Mouse (Mus musculus) CH12.LX (cell line): ENCODE results near the gene Pigo. TPM values are rescaled to one million over a fixed set of nuclear protein-coding genes. Genes with fewer than 3 reads are reported as not detected.
"Not testable (repeated sequence)": the region's sequence is repeated elsewhere in the genome, so short reads cannot be mapped to it uniquely, and the experiment has no call there.

Experiments used
- DNase-seq: peaks from one replicate; pipeline ENCODE4 v3.0.0-alpha.2; 2013; ENCODE audit errors: extremely low read depth
- H3K27ac ChIP-seq: 2 replicates; pipeline ENCODE4 v1.5.1; 2012; ENCODE audit warnings: low read depth, mild to moderate bottlenecking, control low read depth, moderate library complexity; ENCODE audit not compliant: insufficient read depth
- H3K27me3 ChIP-seq: replicated peaks from 2 replicates; pipeline ENCODE3; 2012; ENCODE audit warnings: inconsistent platforms
- H3K36me3 ChIP-seq, 2 experiments: replicated peaks in 1 of 2; 2 replicates each; pipeline versions ENCODE3 to v1.6.1; 2012; ENCODE audit warnings: inconsistent platforms in 1 of 2, low read length in 1 of 2, mild to moderate bottlenecking in 1 of 2, mixed read lengths in 1 of 2, moderate library complexity in 1 of 2; ENCODE audit not compliant: control insufficient read depth in 1 of 2, insufficient read depth in 1 of 2
- H3K4me1 ChIP-seq, 2 experiments: 2 replicates each; pipeline ENCODE4 v1.6.1; 2012; ENCODE audit warnings: inconsistent platforms in 1 of 2, moderate library complexity in 1 of 2; ENCODE audit not compliant: insufficient read depth in 2 of 2, control insufficient read depth in 1 of 2
- H3K4me2 ChIP-seq: 2 replicates; pipeline ENCODE4 v1.6.1; 2012; ENCODE audit warnings: low read depth, mild to moderate bottlenecking, control low read depth; ENCODE audit not compliant: poor library complexity, insufficient read depth, severe bottlenecking
- H3K4me3 ChIP-seq, 3 experiments: fragments of 150-350 bp in 1 of 3; sonication (generic) in 1 of 3; replicated peaks in 1 of 3; 2 replicates each; pipeline versions ENCODE3 to v1.5.1; 2011 to 2012; ENCODE audit warnings: low read depth in 2 of 3, low read length in 2 of 3, mild to moderate bottlenecking in 2 of 3, moderate library complexity in 2 of 3, control low read depth in 1 of 3, improper control_type of control experiment in 1 of 3, inconsistent platforms in 1 of 3, mixed read lengths in 1 of 3; ENCODE audit not compliant: poor library complexity in 1 of 3
- H3K79me2 ChIP-seq: replicated peaks from 2 replicates; pipeline ENCODE4 v1.6.1; 2012; ENCODE audit warnings: mild to moderate bottlenecking, moderate library complexity; ENCODE audit not compliant: control insufficient read depth, poor library complexity, insufficient read depth, severe bottlenecking; ENCODE audit errors: extremely low read depth
- H3K9ac ChIP-seq: 2 replicates; pipeline ENCODE4 v1.6.1; 2012; ENCODE audit warnings: low read depth, mild to moderate bottlenecking, control low read depth, moderate library complexity; ENCODE audit not compliant: insufficient read depth
- H3K9me3 ChIP-seq: replicated peaks from 2 replicates; pipeline ENCODE3; 2012; ENCODE audit warnings: low read length, inconsistent platforms, mixed read lengths
- CHD2 ChIP-seq: IDR thresholded peaks from 2 replicates; pipeline ENCODE4 v1.6.1; 2011; ENCODE audit warnings: low read length, improper control_type of control experiment
- CTCF ChIP-seq, 2 experiments: IDR thresholded peaks in 1 of 2; conservative IDR thresholded peaks in 1 of 2; 2 replicates each; pipeline ENCODE4 v1.5.1; 2011 to 2012; ENCODE audit warnings: low read depth in 2 of 2, low read length in 2 of 2, improper control_type of control experiment in 1 of 2, inconsistent platforms in 1 of 2, mild to moderate bottlenecking in 1 of 2, moderate library complexity in 1 of 2
- ELF1 ChIP-seq: IDR thresholded peaks from 2 replicates; pipeline ENCODE4 v1.6.1; 2014; ENCODE audit warnings: low read depth, mild to moderate bottlenecking, inconsistent platforms, low read length, improper control_type of control experiment
- ETS1 ChIP-seq: conservative IDR thresholded peaks from 2 replicates; pipeline ENCODE4 v1.6.1; 2012; ENCODE audit warnings: low read depth, mild to moderate bottlenecking, inconsistent platforms, low read length, improper control_type of control experiment, moderate library complexity
- GABPA ChIP-seq: IDR thresholded peaks from 2 replicates; pipeline ENCODE4 v1.6.1; 2012; ENCODE audit warnings: low read depth, low read length, improper control_type of control experiment, inconsistent platforms; ENCODE audit not compliant: insufficient replicate concordance
- HCFC1 ChIP-seq: IDR thresholded peaks from 2 replicates; pipeline ENCODE4 v1.6.1; 2012; ENCODE audit warnings: low read depth, mild to moderate bottlenecking, inconsistent platforms, low read length, improper control_type of control experiment
- IRF4 ChIP-seq: IDR thresholded peaks from 2 replicates; pipeline ENCODE4 v1.6.1; 2014; ENCODE audit warnings: low read depth, mild to moderate bottlenecking, inconsistent platforms, low read length, improper control_type of control experiment
- JUN ChIP-seq: IDR thresholded peaks from 2 replicates; pipeline ENCODE4 v1.6.1; 2011; ENCODE audit warnings: low read depth, mild to moderate bottlenecking, low read length, improper control_type of control experiment, moderate library complexity; ENCODE audit not compliant: insufficient read depth
- KAT2A ChIP-seq: IDR thresholded peaks from 2 replicates; pipeline ENCODE4 v1.6.1; 2012; ENCODE audit warnings: low read length, improper control_type of control experiment, inconsistent platforms; ENCODE audit not compliant: insufficient replicate concordance
- MAX ChIP-seq: IDR thresholded peaks from 2 replicates; pipeline ENCODE4 v1.6.1; 2011; ENCODE audit warnings: low read length, improper control_type of control experiment
- MAZ ChIP-seq: IDR thresholded peaks from 2 replicates; pipeline ENCODE4 v1.6.1; 2012; ENCODE audit warnings: low read depth, mild to moderate bottlenecking, inconsistent platforms, low read length, improper control_type of control experiment, moderate library complexity
- MYC ChIP-seq: IDR thresholded peaks from 2 replicates; pipeline ENCODE4 v1.6.1; 2011; ENCODE audit warnings: low read depth, mild to moderate bottlenecking, improper control_type of control experiment, low read length
- NELFE ChIP-seq: IDR thresholded peaks from 2 replicates; pipeline ENCODE4 v1.6.1; 2011; ENCODE audit warnings: low read depth, low read length, improper control_type of control experiment
- NRF1 ChIP-seq: IDR thresholded peaks from 2 replicates; pipeline ENCODE4 v1.6.1; 2014; ENCODE audit warnings: low read depth, mild to moderate bottlenecking, inconsistent platforms, low read length, improper control_type of control experiment, moderate library complexity
- POLR2A ChIP-seq: IDR thresholded peaks from 2 replicates; pipeline ENCODE4 v1.6.1; 2011; ENCODE audit warnings: low read depth, mild to moderate bottlenecking, improper control_type of control experiment, low read length
- POLR2AphosphoS2 ChIP-seq: IDR thresholded peaks from 2 replicates; pipeline ENCODE4 v1.6.1; 2011; ENCODE audit warnings: low read depth, low read length, improper control_type of control experiment
- RAD21 ChIP-seq: IDR thresholded peaks from 2 replicates; pipeline ENCODE4 v1.6.1; 2011; ENCODE audit warnings: low read depth, mild to moderate bottlenecking, low read length, improper control_type of control experiment, moderate library complexity
- RCOR1 ChIP-seq: conservative IDR thresholded peaks from 2 replicates; pipeline ENCODE4 v1.6.1; 2012; ENCODE audit warnings: low read depth, mild to moderate bottlenecking, inconsistent platforms, low read length, improper control_type of control experiment
- SIN3A ChIP-seq: IDR thresholded peaks from 2 replicates; pipeline ENCODE4 v1.6.1; 2012; ENCODE audit warnings: low read length, improper control_type of control experiment, inconsistent platforms
- TBP ChIP-seq: conservative IDR thresholded peaks from 2 replicates; pipeline ENCODE4 v1.6.1; 2011; ENCODE audit warnings: low read depth, low read length, improper control_type of control experiment
- TCF12 ChIP-seq: IDR thresholded peaks from 2 replicates; pipeline ENCODE4 v1.6.1; 2014; ENCODE audit warnings: low read depth, mild to moderate bottlenecking, inconsistent platforms, low read length, improper control_type of control experiment
- USF1 ChIP-seq: IDR thresholded peaks from 2 replicates; pipeline ENCODE4 v1.6.1; 2014; ENCODE audit warnings: low read depth, mild to moderate bottlenecking, inconsistent platforms, low read length, improper control_type of control experiment
- USF2 ChIP-seq: conservative IDR thresholded peaks from 2 replicates; pipeline ENCODE4 v1.6.1; 2011; ENCODE audit warnings: low read depth, low read length, improper control_type of control experiment
- ZKSCAN1 ChIP-seq: IDR thresholded peaks from 2 replicates; pipeline ENCODE4 v1.6.1; 2012; ENCODE audit warnings: low read depth, inconsistent platforms, low read length, improper control_type of control experiment, borderline replicate concordance
- ZNF384 ChIP-seq: IDR thresholded peaks from 2 replicates; pipeline ENCODE4 v1.6.1; 2012; ENCODE audit warnings: low read depth, low read length, improper control_type of control experiment, inconsistent platforms
- dilution Hi-C: fragments of 300-500 bp; cut with MboI; formaldehyde crosslinking; loops from 2 replicates; pipeline ENCODE4 v1.14.3; 2020; ENCODE audit warnings: low sequenced_read_pairs; ENCODE audit not compliant: extremely low pct_unique_long_range_greater_than_20kb, extremely low pct_ligation_motif_present
- in situ Hi-C: fragments of 300-500 bp; cut with MboI; formaldehyde crosslinking; loops from 3 replicates; pipeline ENCODE4 v1.14.3; 2019; ENCODE audit warnings: low sequenced_read_pairs, low pct_ligation_motif_present, low pct_unique_long_range_greater_than_20kb, mixed read lengths
- polyA plus RNA-seq: library from polyadenylated mRNA; unstranded; fragments of >175 nt; gene quantifications from 2 replicates; pipeline ENCODE4 v1.2.1, GENCODE M21; 2012; ENCODE audit warnings: low read depth; ENCODE audit not compliant: insufficient read length
- total RNA-seq, 2 experiments: library from RNA; depleted of rRNA; stranded (reverse); fragments of 300-350 nt in 1 of 2; fragments of >200 nt in 1 of 2; gene quantifications; 2 replicates each; pipeline ENCODE4 v1.2.3; 2012 to 2014

Pigo gene
- total and polyA plus RNA-seq, 3 experiments = 8.0 to 19.4 (median 18.7) TPM

GRCm38 (mm10) chr4:43000141-43000986 is 25.3 kb downstream of the Pigo start, which contains the start of gene Vcp:
Gene Vcp (minus strand): TSS chr4:43000507.
- peaks cover 43% of the 10 kb centered on the region for H3K79me2 ChIP-seq
- H3K36me3 ChIP-seq = peaks cover 16 to 55% of the 10 kb centered on the region in 2 experiments

DNA sequence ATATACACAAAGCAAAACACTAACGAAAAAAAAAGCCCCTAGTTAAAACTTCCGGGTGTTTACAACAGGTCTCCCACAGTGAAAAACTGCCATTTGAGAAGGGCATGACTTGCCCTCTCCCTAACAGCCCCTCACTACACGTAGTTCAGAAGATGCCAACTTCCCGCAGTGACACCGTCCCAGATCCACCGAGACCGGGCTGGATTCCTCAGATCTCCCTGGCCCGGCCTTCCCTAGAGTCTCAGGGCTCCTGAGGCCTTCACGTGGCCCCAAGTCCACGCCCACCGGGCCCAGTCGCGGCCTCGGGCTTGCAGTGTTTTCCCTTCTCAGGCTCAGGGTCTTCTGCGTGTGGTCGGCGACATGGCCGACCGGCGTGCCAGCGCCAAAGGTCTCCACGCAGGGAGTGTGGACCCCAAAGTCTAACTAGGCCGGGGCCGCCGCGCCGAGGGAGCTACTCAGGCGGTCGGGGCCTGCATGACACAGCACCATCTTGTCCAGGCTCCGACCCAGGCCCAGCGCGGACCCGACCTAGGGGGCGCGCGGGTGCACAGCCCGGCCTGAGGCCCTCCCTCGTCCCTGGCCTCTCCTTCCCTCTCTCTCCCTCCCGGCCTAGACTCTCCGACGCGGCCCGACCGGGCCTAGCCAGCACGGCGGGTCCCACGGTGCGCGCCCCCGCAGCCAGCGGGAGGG is 26.0 kb downstream of the Pigo start:
- H3K4me1 ChIP-seq = peaks cover 0 to 19% of the 10 kb centered on the region in 2 experiments; a peak in 2 of 4 replicates
- peak overlapping the region; percentile 96 for H3K9ac ChIP-seq
- H3K79me2 ChIP-seq = peaks cover 51% of the 10 kb centered on the region
- dilution Hi-C loops = no loop called here
- no peak overlapping the region for H3K4me2 ChIP-seq
- peak; percentile 64 for DNase-seq
- in situ Hi-C loops = loop anchor here (25.0 kb wide), 1 partner anchor 563 kb away; the partner anchor contains the start of genes Creb3 and Tln1
- H3K27me3 ChIP-seq = no peaks in the 10 kb centered on the region
- peaks cover 18 to 54% of the 10 kb centered on the region in 2 experiments for H3K36me3 ChIP-seq
- no peaks in the 10 kb centered on the region for H3K9me3 ChIP-seq
- H3K4me3 ChIP-seq = peak overlapping the region; percentile 80 to 98 (median 88)
- H3K27ac ChIP-seq = peak overlapping the region; percentile 94
- peak; percentile 93 for TF ChIP-seq SIN3A
- peak; percentile 57 for TF ChIP-seq ZNF384
- TF ChIP-seq MYC = peak; percentile 85; the same call in 1 of the 2 replicates
- TF ChIP-seq NELFE = peak; percentile 32; the same call in 1 of the 2 replicates
- peak; percentile 59 for TF ChIP-seq HCFC1
- peak; percentile 36; the same call in 1 of the 2 replicates for TF ChIP-seq MAZ
- TF ChIP-seq CHD2 = peak; percentile 44; the same call in 1 of the 2 replicates
- 0 out of 2 replicates have a peak, but pooled peaks have one; percentile 22 for TF ChIP-seq IRF4
- peak; percentile 80; the same call in 1 of the 2 replicates for TF ChIP-seq MAX
- no peak for TF ChIP-seq JUN
- no peak for TF ChIP-seq RCOR1
- TF ChIP-seq USF1 = peak; percentile 73
- TF ChIP-seq POLR2AphosphoS2 = no peak
- peak; percentile 48; the same call in 1 of the 2 replicates for TF ChIP-seq POLR2A
- TF ChIP-seq USF2 = peak; percentile 50
- TF ChIP-seq TBP = no peak
- peak in 1 of 2 experiments; percentile 51; a peak in 2 of 4 replicates for TF ChIP-seq CTCF (conservative IDR thresholded peaks at IDR 0.05 in 1 of 2, IDR thresholded peaks at IDR 0.05 in 1 of 2; ENCODE audit: low read depth in 2 of 2, low read length in 2 of 2)
- no peak for TF ChIP-seq RAD21
- TF ChIP-seq TCF12 = peak; percentile 18; the same call in 1 of the 2 replicates
- TF ChIP-seq GABPA = no peak
- no peak for TF ChIP-seq NRF1
- no peak for TF ChIP-seq ZKSCAN1
- TF ChIP-seq ETS1 = 0 out of 2 replicates have a peak, but pooled peaks have one; percentile 18

More at GRCm38 (mm10) chr4:43000141-43000986, 25.3 kb downstream of the Pigo start, which contains the start of gene Vcp:
- Histone ChIP-seq H3K4me3 (peak within 1 kb of the TSS; percentile 80 to 98 (median 88)), H3K27ac (peak within 1 kb of the TSS; percentile 94), H3K9ac (peak within 1 kb of the TSS; percentile 96), H3K4me2 (peak within 1 kb of the TSS; percentile 67), H3K4me1 (peaks cover 0 to 19% of the 10 kb centered on the region in 2 experiments; a peak in 2 of 4 replicates)
- TF ChIP-seq NELFE = peak; percentile 21; the same call in 1 of the 2 replicates
- TF ChIP-seq HCFC1 = peak; percentile 69
- TF ChIP-seq ELF1 = peak; percentile 79
- TF ChIP-seq POLR2A = peak; percentile 63; the same call in 1 of the 2 replicates
- TF ChIP-seq TCF12 = peak; percentile 10; the same call in 1 of the 2 replicates
- TF ChIP-seq CHD2 = peak; percentile 98
- 0 out of 2 replicates have a peak, but pooled peaks have one; percentile 33 for TF ChIP-seq MYC
- TF ChIP-seq POLR2AphosphoS2 = peak; percentile 81
- peak; percentile 60; the same call in 1 of the 2 replicates for TF ChIP-seq KAT2A
- TF ChIP-seq NRF1 = peak; percentile 40
- TF ChIP-seq TBP = peak; percentile 72; the same call in 1 of the 2 replicates
- H3K9me3 ChIP-seq, H3K27me3 ChIP-seq, dilution Hi-C loops: not testable (repeated sequence)
- in situ Hi-C loops = loop anchor here (25.0 kb wide), 1 partner anchor 562 kb away; the partner anchor contains the start of genes Creb3 and Tln1
- DNase-seq = peak; percentile 98
